Mouse (Mus musculus): ENCODE results near the gene Lrrc49.
A peak's percentile ranks its signal among the peaks of the same experiment; 100 is the strongest.

Lrrc49 gene

GRCm38 (mm10) chr9:60595406-60595805 lies 92.6 kb downstream of the Lrrc49 start:
- no peak for DNase-seq (ENCODE audit: low read depth, low spot score)

- DNase-seq (ENCODE audit: low read depth, low spot score), result no peak
These were observed 95.0 kb downstream of the Lrrc49 start for GRCm38 (mm10) chr9:60592974-60593373.

GRCm38 (mm10) chr9:60592363-60592762 lies 95.6 kb downstream of the Lrrc49 start:
- DNase-seq (ENCODE audit: low read depth, low spot score), result no peak

GRCm38 (mm10) chr9:60590871-60591624 lies 96.9 kb downstream of the Lrrc49 start:
- DNase-seq (ENCODE audit: low read depth, low spot score), result no peak

GRCm38 (mm10) chr9:60588914-60589313 lies 99.0 kb downstream of the Lrrc49 start:
- no peak for DNase-seq (ENCODE audit: low read depth, low spot score)

- DNase-seq (ENCODE audit: low read depth, low spot score), result peak; percentile 5
These were observed 101.0 kb downstream of the Lrrc49 start for GRCm38 (mm10) chr9:60586920-60587319.

- no peak for DNase-seq (ENCODE audit: low read depth, low spot score)
These were observed 102.8 kb downstream of the Lrrc49 start for GRCm38 (mm10) chr9:60585206-60585605.

GRCm38 (mm10) chr9:60582553-60582952 lies 105.4 kb downstream of the Lrrc49 start:
- DNase-seq (ENCODE audit: low read depth, low spot score), result no peak

- DNase-seq (ENCODE audit: low read depth, low spot score), result peak; percentile 54
These were observed 114.9 kb downstream of the Lrrc49 start for GRCm38 (mm10) chr9:60573011-60573410.

GRCm38 (mm10) chr9:60571725-60572124 lies 116.2 kb downstream of the Lrrc49 start:
- DNase-seq (ENCODE audit: low read depth, low spot score), result no peak

GRCm38 (mm10) chr9:60571041-60571440 lies 116.9 kb downstream of the Lrrc49 start:
- DNase-seq (ENCODE audit: low read depth, low spot score), result no peak

GRCm38 (mm10) chr9:60569366-60569765 lies 118.6 kb downstream of the Lrrc49 start:
- DNase-seq (ENCODE audit: low read depth, low spot score), result no peak

- DNase-seq (ENCODE audit: low read depth, low spot score), result no peak
These were observed 124.1 kb downstream of the Lrrc49 start for GRCm38 (mm10) chr9:60563809-60564208.

- peak; percentile 41 for DNase-seq (ENCODE audit: low read depth, low spot score)
These were observed 125.3 kb downstream of the Lrrc49 start for GRCm38 (mm10) chr9:60562443-60563371.

- DNase-seq (ENCODE audit: low read depth, low spot score), result no peak
These were observed 126.2 kb downstream of the Lrrc49 start for GRCm38 (mm10) chr9:60561641-60562289.

GRCm38 (mm10) chr9:60558507-60558906 lies 129.5 kb downstream of the Lrrc49 start:
- no peak for DNase-seq (ENCODE audit: low read depth, low spot score)

- peak; percentile 33 for DNase-seq (ENCODE audit: low read depth, low spot score)
These were observed 136.7 kb downstream of the Lrrc49 start for GRCm38 (mm10) chr9:60551238-60551637.

- DNase-seq (ENCODE audit: low read depth, low spot score), result peak; percentile 68
These were observed 139.8 kb downstream of the Lrrc49 start for GRCm38 (mm10) chr9:60548182-60548581.

GRCm38 (mm10) chr9:60546169-60546568 lies 141.8 kb downstream of the Lrrc49 start:
- DNase-seq (ENCODE audit: low read depth, low spot score), result no peak

- no peak for DNase-seq (ENCODE audit: low read depth, low spot score)
These were observed 142.4 kb downstream of the Lrrc49 start for GRCm38 (mm10) chr9:60545361-60546096.

- no peak for DNase-seq (ENCODE audit: low read depth, low spot score)
These were observed 144.4 kb downstream of the Lrrc49 start for GRCm38 (mm10) chr9:60543422-60544015.

Measured in 3T3-L1 (cell line).